Mouse (Mus musculus): ENCODE measurements at regions not wholly inside any gene's neighbourhood (a gene's known extent, or its start where the extent isn't known, plus 50 kb on each side); places are given as distances from the start of the nearest gene placed in this dataset.

GRCm38 (mm10) chr5:148740366-148741266 is 188.0 kb upstream of the Ubl3 start:
- H3K9ac ChIP-seq (ENCODE audit: low read depth, poor library complexity, severe bottlenecking), result no peak overlapping the region
- peak overlapping the region; percentile 36 for H3K4me3 ChIP-seq (ENCODE audit: low read depth, low read length)
- peak overlapping the region; percentile 37 for H3K27ac ChIP-seq (ENCODE audit: insufficient read depth, low read length)

GRCm38 (mm10) chr5:148739672-148740071 is 187.1 kb upstream of the Ubl3 start:
- no peak overlapping the region; the same call in 1 of the 2 replicates for H3K4me3 ChIP-seq (ENCODE audit: low read depth, low read length)
- no peaks in the 10 kb centered on the region for H3K36me3 ChIP-seq (ENCODE audit: control insufficient read depth, insufficient read depth, low read length, poor library complexity, severe bottlenecking)
- peaks cover 14% of the 10 kb centered on the region for H3K4me1 ChIP-seq (ENCODE audit: control insufficient read depth, insufficient read depth, low read length)
- no peak overlapping the region for H3K9ac ChIP-seq (ENCODE audit: low read depth, poor library complexity, severe bottlenecking)
- H3K27me3 ChIP-seq (ENCODE audit: control insufficient read depth, insufficient read depth, low read length, poor library complexity, severe bottlenecking), result no peaks in the 10 kb centered on the region
- H3K27ac ChIP-seq (ENCODE audit: insufficient read depth, low read length), result no peak overlapping the region
- TF ChIP-seq EP300 (IDR thresholded peaks at IDR 0.05; ENCODE audit: insufficient read depth, low read depth, low read length), result no peak
- H3K9me3 ChIP-seq (replicated peaks; ENCODE audit: control insufficient read depth, insufficient read depth, low read length, poor library complexity, severe bottlenecking), result 0 out of 2 replicates have a peak, but pooled peaks cover 6% of the 10 kb centered on the region

More at GRCm38 (mm10) chr5:148740366-148741266, 188.0 kb upstream of the Ubl3 start:
- Histone ChIP-seq H3K9me3 (replicated peaks; ENCODE audit: control insufficient read depth, insufficient read depth, low read length, poor library complexity, severe bottlenecking) (0 out of 2 replicates have a peak, but pooled peaks cover 3% of the 10 kb centered on the region), H3K4me1 (ENCODE audit: control insufficient read depth, insufficient read depth, low read length) (peaks cover 14% of the 10 kb centered on the region), H3K27me3 (ENCODE audit: control insufficient read depth, insufficient read depth, low read length, poor library complexity, severe bottlenecking) (no peaks in the 10 kb centered on the region), H3K36me3 (ENCODE audit: control insufficient read depth, insufficient read depth, low read length, poor library complexity, severe bottlenecking) (no peaks in the 10 kb centered on the region)
- no peak for TF ChIP-seq POLR2A (IDR thresholded peaks at IDR 0.05; ENCODE audit: insufficient read depth, low read length)
- peak; percentile 77; the same call in 1 of the 2 replicates for TF ChIP-seq EP300 (IDR thresholded peaks at IDR 0.05; ENCODE audit: insufficient read depth, low read depth, low read length)

DNA sequence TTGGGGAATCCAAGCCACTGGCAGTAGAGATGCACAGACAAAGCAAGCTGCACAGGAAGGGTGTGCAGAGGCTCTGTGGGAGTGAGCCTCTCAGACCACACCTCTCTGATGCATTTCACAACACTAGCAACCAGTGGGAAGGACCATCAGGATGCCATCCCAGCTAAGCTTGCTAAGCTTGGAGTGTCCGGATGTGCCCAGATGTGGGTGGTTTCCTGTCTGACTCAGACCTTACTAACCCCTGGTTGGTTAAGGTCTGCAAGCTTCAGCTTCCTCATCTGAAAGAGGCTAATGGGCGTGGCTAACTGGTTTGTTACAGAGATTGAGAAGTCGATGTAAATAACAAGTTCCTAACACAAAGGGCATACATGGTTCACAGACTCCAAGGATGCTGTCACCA is 186.6 kb upstream of the Ubl3 start:
- TF ChIP-seq POLR2A (IDR thresholded peaks at IDR 0.05; ENCODE audit: insufficient read depth, low read length) (no peak), CTCF (IDR thresholded peaks at IDR 0.05; ENCODE audit: low read depth, low read length) (no peak), EP300 (IDR thresholded peaks at IDR 0.05; ENCODE audit: insufficient read depth, low read depth, low read length) (no peak)
- no peak overlapping the region for H3K27ac ChIP-seq (ENCODE audit: insufficient read depth, low read length)

DNA sequence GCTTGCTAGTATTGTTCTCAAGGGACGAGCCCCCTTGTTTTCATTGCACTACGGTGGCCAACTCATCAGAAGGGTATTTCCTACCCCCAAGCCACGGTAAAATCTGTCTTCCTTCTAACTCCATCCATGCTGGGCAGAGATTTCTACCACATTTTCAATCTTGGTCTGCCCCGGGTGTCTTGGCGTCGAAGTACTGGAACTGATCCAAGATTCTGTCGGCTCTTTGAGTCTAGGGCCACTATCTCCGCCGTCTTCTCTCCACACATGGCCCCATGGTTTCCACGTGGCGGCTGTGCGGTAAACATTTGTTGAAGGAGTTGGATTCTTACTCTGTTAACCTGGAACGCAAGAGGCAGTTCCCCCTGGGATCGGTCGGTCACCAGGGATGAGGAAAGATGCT is 177.0 kb upstream of the Ubl3 start:
- H3K4me3 ChIP-seq (ENCODE audit: low read depth, low read length), result no peak overlapping the region
- no peaks in the 10 kb centered on the region for H3K9me3 ChIP-seq (replicated peaks; ENCODE audit: control insufficient read depth, insufficient read depth, low read length, poor library complexity, severe bottlenecking)
- H3K36me3 ChIP-seq (ENCODE audit: control insufficient read depth, insufficient read depth, low read length, poor library complexity, severe bottlenecking), result no peaks in the 10 kb centered on the region
- TF ChIP-seq POLR2A (IDR thresholded peaks at IDR 0.05; ENCODE audit: insufficient read depth, low read length), result no peak
- TF ChIP-seq CTCF (IDR thresholded peaks at IDR 0.05; ENCODE audit: low read depth, low read length), result no peak
- TF ChIP-seq EP300 (IDR thresholded peaks at IDR 0.05; ENCODE audit: insufficient read depth, low read depth, low read length), result no peak
- H3K27ac ChIP-seq (ENCODE audit: insufficient read depth, low read length), result no peak overlapping the region
- H3K27me3 ChIP-seq (ENCODE audit: control insufficient read depth, insufficient read depth, low read length, poor library complexity, severe bottlenecking), result no peaks in the 10 kb centered on the region
- no peak overlapping the region for H3K9ac ChIP-seq (ENCODE audit: low read depth, poor library complexity, severe bottlenecking)
- H3K4me1 ChIP-seq (ENCODE audit: control insufficient read depth, insufficient read depth, low read length), result peaks cover 4% of the 10 kb centered on the region

More for the DNA sequence above, 186.6 kb upstream of the Ubl3 start:
- H3K4me3 ChIP-seq (ENCODE audit: low read depth, low read length), result no peak overlapping the region
- H3K36me3 ChIP-seq (ENCODE audit: control insufficient read depth, insufficient read depth, low read length, poor library complexity, severe bottlenecking), result no peaks in the 10 kb centered on the region
- H3K27me3 ChIP-seq (ENCODE audit: control insufficient read depth, insufficient read depth, low read length, poor library complexity, severe bottlenecking), result no peaks in the 10 kb centered on the region
- peaks cover 14% of the 10 kb centered on the region for H3K4me1 ChIP-seq (ENCODE audit: control insufficient read depth, insufficient read depth, low read length)
- 0 out of 2 replicates have a peak, but pooled peaks cover 6% of the 10 kb centered on the region for H3K9me3 ChIP-seq (replicated peaks; ENCODE audit: control insufficient read depth, insufficient read depth, low read length, poor library complexity, severe bottlenecking)
- H3K9ac ChIP-seq (ENCODE audit: low read depth, poor library complexity, severe bottlenecking), result no peak overlapping the region

DNA sequence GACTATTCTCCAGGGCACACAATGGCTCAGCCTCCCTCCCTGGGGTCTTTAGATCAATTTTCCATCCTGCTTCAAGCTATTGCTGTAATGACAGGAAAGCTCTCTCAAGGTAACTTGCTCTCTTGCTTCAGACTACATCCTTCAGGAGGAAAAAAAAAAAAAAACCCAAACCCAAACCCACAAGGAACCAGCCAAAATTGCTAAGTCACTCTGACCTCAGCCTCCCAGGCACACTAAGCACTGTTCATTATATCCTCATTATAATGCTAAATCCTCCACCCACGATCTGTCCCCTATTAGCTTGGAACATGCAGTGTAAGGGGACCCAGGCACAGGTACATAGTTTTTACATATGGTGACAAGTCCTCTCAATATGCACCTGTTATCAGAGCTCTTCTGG is 175.9 kb upstream of the Ubl3 start:
- no peak for TF ChIP-seq EP300 (IDR thresholded peaks at IDR 0.05; ENCODE audit: insufficient read depth, low read depth, low read length)
- TF ChIP-seq POLR2A (IDR thresholded peaks at IDR 0.05; ENCODE audit: insufficient read depth, low read length), result no peak
- no peak for TF ChIP-seq CTCF (IDR thresholded peaks at IDR 0.05; ENCODE audit: low read depth, low read length)
- no peak overlapping the region for H3K27ac ChIP-seq (ENCODE audit: insufficient read depth, low read length)
- H3K27me3 ChIP-seq (ENCODE audit: control insufficient read depth, insufficient read depth, low read length, poor library complexity, severe bottlenecking), result no peaks in the 10 kb centered on the region
- H3K9me3 ChIP-seq (replicated peaks; ENCODE audit: control insufficient read depth, insufficient read depth, low read length, poor library complexity, severe bottlenecking), result no peaks in the 10 kb centered on the region
- H3K4me3 ChIP-seq (ENCODE audit: low read depth, low read length), result no peak overlapping the region
- peaks cover 9% of the 10 kb centered on the region for H3K4me1 ChIP-seq (ENCODE audit: control insufficient read depth, insufficient read depth, low read length)
- no peak overlapping the region for H3K9ac ChIP-seq (ENCODE audit: low read depth, poor library complexity, severe bottlenecking)
- no peaks in the 10 kb centered on the region for H3K36me3 ChIP-seq (ENCODE audit: control insufficient read depth, insufficient read depth, low read length, poor library complexity, severe bottlenecking)

DNA sequence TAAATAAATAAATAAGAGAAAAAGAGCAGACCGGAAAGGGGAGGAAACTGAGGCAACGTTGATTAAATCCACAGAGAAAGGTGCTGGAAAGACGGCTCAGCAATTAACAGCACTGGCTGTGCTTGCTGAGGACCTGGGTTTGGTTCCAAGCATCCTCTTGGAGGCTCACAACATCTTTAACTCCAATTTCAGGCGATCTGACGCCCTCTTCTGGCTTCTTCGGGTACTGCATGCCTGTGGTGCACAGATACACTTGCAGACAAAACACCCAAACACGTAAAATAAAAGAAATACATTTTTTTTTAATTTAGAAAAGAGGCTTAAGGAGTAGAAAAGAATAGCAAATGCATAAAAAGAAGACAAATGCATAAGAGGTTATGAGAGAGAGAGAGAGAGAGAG is 173.9 kb upstream of the Ubl3 start:
- Histone ChIP-seq H3K4me3 (ENCODE audit: low read depth, low read length) (no peak overlapping the region), H3K9ac (ENCODE audit: low read depth, poor library complexity, severe bottlenecking) (no peak overlapping the region), H3K4me1 (ENCODE audit: control insufficient read depth, insufficient read depth, low read length) (peaks cover 9% of the 10 kb centered on the region), H3K27ac (ENCODE audit: insufficient read depth, low read length) (no peak overlapping the region), H3K27me3 (ENCODE audit: control insufficient read depth, insufficient read depth, low read length, poor library complexity, severe bottlenecking) (no peaks in the 10 kb centered on the region), H3K36me3 (ENCODE audit: control insufficient read depth, insufficient read depth, low read length, poor library complexity, severe bottlenecking) (no peaks in the 10 kb centered on the region), H3K9me3 (replicated peaks; ENCODE audit: control insufficient read depth, insufficient read depth, low read length, poor library complexity, severe bottlenecking) (no peaks in the 10 kb centered on the region)
- TF ChIP-seq POLR2A (IDR thresholded peaks at IDR 0.05; ENCODE audit: insufficient read depth, low read length) (no peak), CTCF (IDR thresholded peaks at IDR 0.05; ENCODE audit: low read depth, low read length) (peak; percentile 26), EP300 (IDR thresholded peaks at IDR 0.05; ENCODE audit: insufficient read depth, low read depth, low read length) (no peak)

Measured in ES-Bruce4 (cell line).